Mouse (Mus musculus): ENCODE data around the gene Plcxd3. TPM values are rescaled to one million over a fixed set of nuclear protein-coding genes. Genes with fewer than 3 reads are reported as not detected.

Plcxd3 gene
- polyA plus RNA-seq (2012; rRNA removed) = 5.0 and 7.5 TPM in 2 replicates

DNA sequence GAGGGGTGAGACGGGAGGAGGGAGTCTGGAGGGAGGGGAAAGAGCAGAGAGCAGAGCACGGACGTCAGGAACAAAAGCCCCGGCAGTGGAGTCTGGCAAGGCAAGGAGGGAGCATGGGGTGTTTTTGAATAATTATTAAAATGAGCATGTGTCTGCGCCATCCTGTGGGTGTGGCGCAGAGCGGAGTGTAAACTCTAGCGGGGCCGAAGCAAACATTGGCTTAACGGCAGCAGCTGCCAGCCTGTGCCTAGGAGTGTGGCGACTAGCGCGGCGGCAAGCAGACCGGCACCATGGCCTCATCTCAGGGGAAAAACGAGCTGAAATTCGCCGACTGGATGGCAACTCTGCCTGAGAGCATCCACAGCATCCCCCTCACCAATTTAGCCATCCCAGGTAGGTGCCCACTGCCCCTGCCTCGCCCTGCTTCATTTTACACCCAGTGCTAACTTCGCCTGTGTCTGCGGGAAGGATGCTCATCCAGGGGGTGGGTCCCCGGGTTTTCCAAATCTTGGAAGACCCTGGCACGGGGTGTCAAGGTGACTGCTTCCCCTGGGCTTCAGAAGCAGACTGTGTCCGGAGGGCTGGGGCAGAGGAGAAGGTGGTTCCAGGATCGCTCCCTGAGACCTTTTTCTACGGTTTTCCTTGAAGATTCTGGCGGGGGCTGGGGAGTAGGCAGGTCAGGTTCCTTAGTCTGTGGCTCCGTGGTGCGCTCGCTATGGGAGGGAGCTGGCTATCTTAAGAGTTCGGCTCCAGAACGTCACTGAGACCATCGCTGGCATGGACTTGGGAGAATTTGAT, at the start of gene Plcxd3:
TSS of gene Plcxd3 (plus strand) at position 69 of the 798 bp plus-strand sequence.
- peak in 1 of 2 experiments; percentile 45 for DNase-seq (ENCODE audit: extremely low spot score in 1 of 2, low spot score in 1 of 2)

DNA sequence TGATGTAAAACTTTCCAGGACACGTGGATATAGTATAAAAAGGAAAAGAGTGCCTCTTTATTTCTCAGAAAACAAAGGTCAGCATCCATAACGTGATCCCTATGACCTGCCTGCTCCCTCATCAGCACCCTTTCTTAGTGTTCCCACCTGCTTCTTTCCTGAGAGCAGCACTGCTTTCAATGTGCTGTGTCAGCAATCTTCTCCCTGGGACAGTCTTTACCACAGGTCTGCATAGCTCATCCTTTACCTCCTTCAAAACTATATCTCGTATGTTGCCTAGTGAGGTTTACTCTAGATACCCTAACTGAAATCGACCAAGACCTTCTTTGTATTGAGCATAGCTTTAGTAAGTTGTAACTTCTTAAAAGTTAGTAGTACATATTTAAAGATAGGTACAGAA, 43.4 kb upstream of the Plcxd3 start:
- no peak for DNase-seq (ENCODE audit: extremely low spot score in 1 of 2, low spot score in 1 of 2)

DNA sequence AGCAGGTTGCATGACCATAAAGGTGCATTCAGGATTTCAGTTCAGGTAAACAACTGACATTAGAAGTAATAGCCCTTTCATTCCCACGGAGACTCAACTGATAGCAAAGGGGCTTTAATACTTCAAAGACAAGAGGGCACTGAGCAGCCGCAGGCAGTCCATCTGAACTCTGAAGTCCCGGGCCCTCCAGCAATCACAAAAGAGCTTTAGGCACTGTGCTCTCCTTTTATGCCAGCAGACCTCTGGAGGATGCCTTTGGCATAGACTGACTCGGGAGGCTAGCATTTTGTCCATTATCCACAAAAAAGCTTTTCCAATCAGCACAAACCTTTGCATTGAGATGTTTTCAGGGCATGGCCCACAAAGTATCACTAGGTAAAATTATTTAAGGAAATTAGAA, 33.7 kb upstream of the Plcxd3 start:
- no peak for DNase-seq (ENCODE audit: extremely low spot score in 1 of 2, low spot score in 1 of 2)

DNA sequence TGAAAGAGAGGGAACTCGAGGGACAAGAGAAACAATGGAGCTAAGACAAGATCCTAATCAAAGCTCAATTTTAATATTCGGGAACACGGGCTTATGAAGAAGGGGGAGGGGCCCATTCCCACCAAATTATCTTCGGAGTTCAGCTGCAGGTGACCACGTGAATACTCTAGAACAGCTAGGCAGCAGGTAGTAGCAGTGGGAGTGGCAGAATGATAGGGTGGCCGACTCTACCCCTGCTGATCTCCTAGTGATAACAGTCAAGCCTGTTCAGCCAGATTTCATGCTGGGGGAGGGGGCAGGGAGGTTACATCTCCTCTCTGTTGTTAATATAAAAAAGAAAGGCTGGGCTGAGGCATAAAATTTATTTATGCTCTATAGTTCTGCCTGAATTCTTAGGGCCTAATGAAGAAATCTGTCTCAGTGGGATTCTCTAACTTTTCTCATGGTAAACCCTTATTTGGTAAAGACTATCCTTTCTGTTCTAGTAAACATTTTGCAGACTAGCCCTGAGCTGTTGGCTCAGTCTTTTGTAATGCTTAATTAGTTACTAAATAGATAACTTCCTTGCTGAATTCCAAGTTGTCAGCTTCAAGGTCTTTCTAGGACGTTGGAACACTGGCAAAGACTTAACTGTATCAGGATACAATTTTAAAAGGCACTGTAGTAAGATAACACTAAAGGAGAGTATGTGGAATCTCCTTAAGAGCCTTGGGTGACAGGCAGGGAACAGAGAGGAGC, 26.3 kb upstream of the Plcxd3 start:
- no peak for DNase-seq (ENCODE audit: extremely low spot score in 1 of 2, low spot score in 1 of 2)

DNA sequence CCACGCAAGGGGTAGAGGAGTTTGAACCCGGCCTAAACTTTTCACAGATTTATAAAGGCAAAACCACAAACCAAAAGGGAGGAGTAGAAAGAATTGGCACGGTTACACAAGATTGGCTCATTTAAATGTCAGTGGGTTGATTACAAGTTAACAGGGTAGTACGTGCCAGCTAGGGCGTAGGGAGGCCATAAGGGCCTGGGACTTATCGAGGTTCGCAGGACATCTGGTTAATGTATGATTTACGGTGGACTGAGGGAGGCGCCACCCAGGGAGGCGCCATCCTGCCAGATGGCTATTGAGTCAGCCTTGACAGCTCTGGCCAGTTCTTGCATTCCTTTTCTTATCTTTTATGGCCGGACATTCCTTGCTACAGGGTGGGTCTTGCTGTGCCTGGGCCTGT, 18.9 kb upstream of the Plcxd3 start:
- no peak for DNase-seq (ENCODE audit: extremely low spot score in 1 of 2, low spot score in 1 of 2)

DNA sequence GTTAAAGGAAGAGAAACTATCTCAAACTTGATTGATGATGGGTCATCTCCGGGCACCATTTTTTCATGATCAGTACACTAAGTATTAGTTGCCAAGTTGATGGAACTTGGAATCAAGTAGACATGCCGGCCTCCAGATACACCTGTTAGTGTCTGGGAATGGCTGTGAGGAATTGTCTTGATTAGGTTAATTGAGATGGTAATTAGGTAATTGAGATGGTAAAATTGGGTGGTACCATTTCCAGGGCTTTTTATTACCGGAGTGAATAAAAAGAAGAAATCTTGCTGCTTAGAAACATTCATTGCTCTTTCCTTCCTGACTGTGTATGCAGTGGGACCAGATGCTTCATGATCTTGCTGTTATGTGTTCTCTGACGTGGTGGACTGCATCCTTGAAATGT, 17.6 kb upstream of the Plcxd3 start:
- no peak for DNase-seq (ENCODE audit: extremely low spot score in 1 of 2, low spot score in 1 of 2)

DNA sequence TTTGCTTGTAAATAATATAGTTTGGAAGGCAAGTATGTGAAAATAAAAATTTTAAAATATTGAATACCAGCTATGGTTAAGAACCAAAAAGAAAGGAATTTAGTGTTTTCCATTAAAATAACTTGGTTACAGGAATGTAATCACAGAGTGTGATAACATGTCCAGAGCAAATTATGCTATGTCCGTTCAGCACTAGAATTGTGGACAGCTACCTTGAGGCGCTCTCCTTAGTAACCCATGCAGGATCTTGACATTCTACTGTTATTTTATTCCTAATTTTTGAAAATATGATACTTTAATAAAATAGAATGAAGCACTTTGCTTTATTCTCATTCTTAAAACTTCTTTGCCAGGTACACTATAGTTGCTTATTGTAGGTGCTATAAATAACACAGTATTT, 7.5 kb upstream of the Plcxd3 start:
- DNase-seq (ENCODE audit: extremely low spot score in 1 of 2, low spot score in 1 of 2) = no peak

DNA sequence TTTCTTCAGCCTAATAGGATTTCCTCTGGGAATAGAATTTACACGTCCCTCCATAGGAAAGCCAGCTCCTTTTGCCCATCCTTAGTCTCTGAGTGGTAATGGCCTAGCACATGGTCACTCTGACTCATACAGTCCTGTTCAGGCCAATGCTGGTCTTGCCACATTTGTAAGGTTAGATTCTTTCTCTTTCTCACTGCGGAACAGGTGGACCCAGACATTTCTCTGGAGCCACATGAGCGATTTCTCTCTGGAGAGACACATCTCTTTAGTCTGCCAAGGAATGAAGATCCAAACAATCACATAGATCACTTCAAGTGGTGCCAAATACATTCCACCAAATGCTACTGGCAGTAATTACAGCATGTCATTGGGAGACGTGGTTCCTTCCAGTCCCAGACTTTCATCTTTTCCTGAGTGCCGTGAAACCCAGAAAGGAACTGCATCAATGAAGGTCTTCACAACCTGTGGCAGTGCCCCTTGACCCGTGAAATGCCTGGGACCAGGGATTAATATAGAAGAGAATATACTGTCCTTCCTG, 769 bp upstream of the Plcxd3 start:
- no peak for DNase-seq (ENCODE audit: extremely low spot score in 1 of 2, low spot score in 1 of 2)

DNA sequence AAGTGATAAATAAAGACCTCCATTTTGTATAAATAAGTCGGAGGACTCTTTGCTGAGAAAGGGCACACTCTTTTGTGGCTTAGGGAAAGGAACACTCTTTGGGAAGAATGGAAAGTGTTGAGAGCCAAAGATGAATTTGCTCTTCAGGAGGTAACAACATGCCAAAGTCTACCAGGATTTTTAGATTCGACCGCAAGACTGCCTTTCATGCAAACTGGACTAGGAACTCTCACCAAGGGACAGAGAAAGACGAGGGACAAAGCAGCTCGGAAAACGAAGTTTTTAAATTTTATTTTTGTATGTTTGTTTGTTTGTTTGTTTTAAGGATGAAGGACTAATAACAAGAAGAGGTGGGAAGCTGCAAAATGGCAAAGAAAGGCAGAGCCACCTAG, 264 bp upstream of the Plcxd3 start:
- DNase-seq (ENCODE audit: extremely low spot score in 1 of 2, low spot score in 1 of 2) = no peak

DNA sequence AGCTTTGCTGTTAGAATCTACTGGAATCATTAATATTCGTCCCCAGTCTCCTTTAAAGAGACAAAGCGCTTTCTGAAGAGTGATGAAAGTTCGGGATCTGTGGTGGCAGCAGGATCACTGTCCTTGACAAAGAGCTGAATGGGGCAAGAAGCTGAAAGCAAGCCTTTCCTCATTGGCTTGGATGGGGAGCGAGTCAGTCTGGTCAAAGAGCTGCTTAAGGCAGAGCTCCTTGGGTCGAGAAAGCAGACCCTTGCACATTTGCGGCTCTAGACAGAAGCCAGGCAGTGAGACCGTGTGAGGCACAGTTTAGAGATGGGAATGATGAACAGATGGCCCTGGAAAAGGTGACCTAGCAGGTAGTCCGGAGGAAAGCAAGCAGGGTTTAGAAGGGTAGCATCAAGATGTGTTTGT, 935 bp downstream of the Plcxd3 start:
- peak in 1 of 2 experiments; percentile 26 for DNase-seq (ENCODE audit: extremely low spot score in 1 of 2, low spot score in 1 of 2)

DNA sequence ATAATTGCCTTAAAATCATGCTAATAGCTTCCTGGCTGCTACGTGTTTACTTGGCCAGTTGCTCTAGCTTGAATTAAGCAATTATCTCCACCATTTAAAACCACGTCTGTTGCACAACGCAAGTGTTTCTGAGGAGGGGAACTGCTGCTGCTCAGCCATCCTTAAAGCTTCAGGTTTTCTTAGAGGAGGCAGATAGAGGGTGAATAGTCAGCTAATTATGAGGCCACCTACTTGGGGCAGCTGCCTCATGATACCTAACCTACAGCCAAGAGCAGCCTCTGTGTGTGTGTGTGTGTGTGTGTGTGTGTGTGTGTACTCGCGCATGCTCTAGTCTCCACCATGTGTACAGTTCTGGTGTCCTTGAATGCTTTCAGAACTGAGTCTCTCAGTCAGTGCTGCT, 3.5 kb downstream of the Plcxd3 start:
- no peak for DNase-seq (ENCODE audit: extremely low spot score in 1 of 2, low spot score in 1 of 2)

DNA sequence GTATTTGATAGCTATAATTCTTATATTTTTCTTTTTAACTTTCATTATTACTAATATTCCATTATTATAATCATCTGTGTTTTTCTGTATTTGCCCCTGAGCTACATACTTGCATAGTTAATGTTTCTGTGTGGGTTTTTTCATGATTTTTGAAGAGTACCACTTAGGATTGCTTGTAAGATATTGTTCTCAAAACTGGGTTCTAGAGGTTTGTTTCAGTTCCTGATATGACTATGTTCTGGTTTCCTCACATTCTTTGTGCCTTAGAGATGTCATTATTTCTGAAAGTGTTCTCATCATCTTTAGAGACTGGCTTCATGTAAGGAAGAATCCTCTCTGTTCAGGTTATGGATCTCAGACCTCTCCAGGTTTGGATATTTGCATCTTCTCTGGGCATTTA, 12.5 kb downstream of the Plcxd3 start:
- DNase-seq (ENCODE audit: extremely low spot score in 1 of 2, low spot score in 1 of 2) = no peak

DNA sequence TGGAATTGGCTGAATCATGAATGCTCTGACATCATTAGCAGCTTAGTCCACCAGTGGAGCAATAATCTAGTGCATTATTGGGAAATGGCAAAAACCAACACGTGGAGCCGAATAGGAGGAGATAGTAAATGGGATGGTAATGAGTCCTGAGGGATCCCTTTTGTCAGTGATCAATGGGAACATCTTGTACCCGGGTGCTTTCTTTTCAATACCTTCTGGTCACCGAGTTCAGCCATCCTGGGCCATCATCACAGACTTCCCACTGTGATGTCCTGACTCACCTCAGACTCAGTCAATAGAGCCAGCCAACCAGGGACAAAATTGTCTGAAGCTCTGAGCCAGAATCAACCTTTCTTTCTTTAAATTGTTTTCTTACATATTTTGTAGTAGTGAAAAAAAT, 24.8 kb downstream of the Plcxd3 start:
- no peak for DNase-seq (ENCODE audit: extremely low spot score in 1 of 2, low spot score in 1 of 2)

DNA sequence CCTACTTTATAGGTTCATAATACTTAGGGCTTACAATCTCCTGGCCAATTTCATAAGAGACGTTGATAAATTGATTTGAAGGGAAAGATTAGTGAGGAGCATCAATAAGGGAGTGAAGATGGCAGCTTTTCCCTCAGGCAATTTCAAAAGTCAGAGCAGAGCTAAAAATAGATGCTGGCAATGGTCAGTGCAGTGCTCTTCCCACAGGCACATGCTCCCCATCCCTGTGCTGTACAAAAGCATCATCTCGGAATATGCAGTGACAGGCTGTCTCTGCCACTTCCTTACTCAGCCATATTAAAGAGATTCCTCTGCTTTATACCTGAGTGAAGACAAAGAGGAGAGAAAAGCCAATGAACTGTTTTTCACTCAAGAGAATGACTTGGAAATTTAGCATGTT, 36.0 kb downstream of the Plcxd3 start:
- DNase-seq (ENCODE audit: extremely low spot score in 1 of 2, low spot score in 1 of 2) = no peak

DNA sequence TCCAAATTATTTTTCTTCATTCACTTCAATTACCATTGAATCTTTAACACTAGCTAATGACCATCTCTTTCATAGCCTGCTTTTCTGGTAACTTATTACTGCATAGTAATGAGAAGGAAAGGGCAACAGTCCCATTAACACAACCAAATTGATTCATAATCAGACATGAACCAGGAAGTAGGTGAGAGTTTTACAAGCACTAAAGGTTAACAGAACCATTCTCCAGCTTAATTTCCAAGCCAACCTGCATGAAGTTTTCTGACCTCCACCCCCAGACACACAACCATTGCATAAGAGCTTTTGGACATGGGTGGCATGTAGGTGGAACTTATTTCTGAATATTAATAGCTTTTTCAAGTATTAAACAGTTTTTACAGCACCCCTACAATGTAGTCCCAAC, 64.8 kb downstream of the Plcxd3 start:
- DNase-seq (ENCODE audit: extremely low spot score in 1 of 2, low spot score in 1 of 2) = no peak

DNA sequence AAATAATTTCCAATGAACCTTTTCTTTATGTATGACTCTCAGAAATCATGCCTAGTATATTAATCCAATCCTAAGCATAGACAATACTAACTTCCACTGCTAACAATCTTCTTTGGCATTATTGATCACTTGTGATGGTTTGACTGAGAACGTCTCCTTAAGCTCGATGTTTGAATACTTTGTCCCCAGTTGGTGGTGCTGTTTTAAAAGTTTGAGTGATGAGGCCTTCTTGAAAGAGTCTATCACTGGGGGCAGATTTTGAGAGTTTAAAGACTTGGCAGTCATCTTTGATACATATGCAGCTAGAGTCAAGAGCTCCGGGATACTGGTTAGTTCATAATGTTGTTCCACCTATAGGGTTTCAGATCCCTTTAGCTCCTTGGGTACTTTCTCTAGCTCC, 120.9 kb downstream of the Plcxd3 start:
- no peak for DNase-seq (ENCODE audit: extremely low spot score in 1 of 2, low spot score in 1 of 2)

DNA sequence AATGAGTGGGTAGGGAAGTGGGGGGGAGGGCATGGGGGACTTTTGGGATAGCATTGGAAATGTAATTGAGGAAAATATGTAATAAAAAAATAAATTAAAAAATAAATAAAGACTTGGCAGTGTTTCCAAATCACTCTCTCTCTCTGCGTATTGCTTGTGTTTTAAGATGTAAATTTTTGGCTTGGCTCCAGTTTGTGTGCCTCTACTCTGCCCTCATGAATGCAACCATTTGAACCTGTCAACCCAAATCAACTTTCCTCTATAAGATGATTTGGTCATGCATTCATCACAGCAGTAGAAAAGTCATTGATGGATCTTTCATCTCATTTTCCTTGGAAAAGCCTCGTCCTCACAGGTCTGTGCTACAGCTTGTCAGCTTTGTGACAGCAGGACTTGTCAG, 121.7 kb downstream of the Plcxd3 start:
- no peak for DNase-seq (ENCODE audit: extremely low spot score in 1 of 2, low spot score in 1 of 2)

DNA sequence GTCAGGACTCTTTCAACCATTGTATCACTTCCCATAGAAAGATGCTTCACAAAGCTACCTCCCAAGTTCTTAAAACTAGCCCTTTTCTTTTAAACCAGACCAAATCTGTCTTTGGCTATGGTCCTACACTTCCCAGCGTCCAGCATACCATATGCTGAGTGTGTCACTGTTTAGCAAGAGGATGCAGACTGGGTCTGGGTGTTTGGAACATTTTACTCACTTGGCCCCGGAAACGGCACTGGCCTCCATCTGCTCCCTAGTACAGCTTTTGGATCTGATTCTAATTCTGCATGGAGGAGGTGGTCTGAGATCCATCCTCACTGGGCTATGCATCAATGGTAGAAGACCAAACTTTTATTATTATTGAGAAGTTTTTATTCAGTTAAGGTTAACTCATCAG, 122.7 kb downstream of the Plcxd3 start:
- DNase-seq (ENCODE audit: extremely low spot score in 1 of 2, low spot score in 1 of 2) = peak in 1 of 2 experiments; percentile 55

DNA sequence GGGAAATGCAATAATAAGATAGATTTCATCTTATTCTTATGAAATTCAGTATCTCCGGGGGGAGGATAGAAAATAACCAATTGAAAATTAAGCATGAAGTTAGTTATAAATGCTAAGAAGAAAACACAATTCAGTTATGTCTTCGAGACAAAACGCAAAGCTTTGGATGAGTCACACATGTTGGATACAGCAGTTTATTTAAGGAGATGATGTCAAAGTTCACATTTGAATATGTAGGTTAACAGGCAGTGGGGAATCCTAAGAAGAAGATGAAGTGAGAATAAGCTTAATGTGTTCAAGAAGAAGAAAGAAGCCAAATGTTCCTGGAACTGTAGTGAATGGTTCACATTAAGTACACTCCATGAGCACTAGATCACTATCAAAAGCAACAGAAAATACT, 128.1 kb downstream of the Plcxd3 start:
- DNase-seq (ENCODE audit: extremely low spot score in 1 of 2, low spot score in 1 of 2) = no peak

DNA sequence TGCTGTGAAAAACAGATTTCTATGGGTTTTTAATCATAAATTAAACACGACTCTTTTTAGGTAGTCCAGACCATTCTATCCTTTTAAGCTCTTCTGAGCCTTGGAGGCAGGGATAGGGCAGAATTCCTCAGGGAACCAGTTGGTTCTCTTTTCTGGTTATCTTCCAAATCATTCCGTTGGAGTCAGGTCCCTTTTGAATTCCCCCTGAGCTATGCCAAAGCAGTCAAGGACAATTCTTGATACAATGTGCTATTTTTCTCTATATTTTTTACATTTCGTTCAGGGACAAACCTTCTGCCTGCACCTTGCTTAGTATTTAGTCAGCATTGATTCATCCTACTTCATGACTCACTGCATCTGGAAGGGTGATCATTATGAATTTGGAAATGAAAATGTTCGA, 128.5 kb downstream of the Plcxd3 start:
- DNase-seq (ENCODE audit: extremely low spot score in 1 of 2, low spot score in 1 of 2) = peak in 1 of 2 experiments; percentile 15

DNA sequence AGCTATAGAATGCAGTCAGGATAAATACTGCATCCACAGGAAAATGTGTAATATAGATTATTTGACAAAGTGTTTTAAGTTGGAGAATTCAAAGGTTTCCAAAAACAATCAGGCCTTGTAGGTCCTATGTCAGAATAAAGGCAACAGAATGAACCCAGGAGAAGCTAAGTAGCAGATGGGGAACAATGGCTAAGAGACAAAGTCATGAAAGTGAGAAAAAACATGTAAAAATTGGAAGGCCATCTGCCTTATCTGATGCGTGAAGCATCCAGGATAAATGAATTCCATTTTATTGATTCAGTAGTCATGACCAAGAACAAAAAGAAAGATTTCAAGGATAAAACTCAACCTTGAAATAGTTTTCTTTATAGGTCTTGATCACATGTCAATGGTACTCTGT, 139.4 kb downstream of the Plcxd3 start:
- no peak for DNase-seq (ENCODE audit: extremely low spot score in 1 of 2, low spot score in 1 of 2)

DNA sequence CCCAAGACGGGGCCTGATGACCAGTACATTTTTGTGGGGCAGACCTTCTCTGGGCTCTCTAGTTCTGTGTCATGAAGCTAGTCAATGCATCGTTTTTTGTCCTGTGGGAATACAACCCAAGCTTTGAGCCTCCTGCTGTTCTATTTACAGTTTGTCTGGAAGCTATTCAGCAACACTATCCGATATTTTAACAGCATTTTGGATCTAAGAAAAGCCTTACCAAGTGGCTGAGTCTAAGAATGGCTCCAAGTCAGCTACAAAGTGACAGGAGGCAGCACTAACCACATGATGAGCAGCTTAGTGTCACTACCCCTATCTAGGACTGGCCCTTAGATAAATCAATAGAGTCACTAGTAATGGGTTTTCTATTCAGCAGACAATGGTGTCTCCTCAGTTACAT, 149.3 kb downstream of the Plcxd3 start:
- peak in 1 of 2 experiments; percentile 37 for DNase-seq (ENCODE audit: extremely low spot score in 1 of 2, low spot score in 1 of 2)

Data from frontal cortex, adult 2 months (tissue).